Mouse (Mus musculus): ENCODE results near the gene Hebp1. TPM values are rescaled to one million over a fixed set of nuclear protein-coding genes. Genes with fewer than 3 reads are reported as not detected.

Gene Hebp1
- polyA plus RNA-seq, 1 experiment from 2014 or later = 9.6 TPM

GRCm38 (mm10) chr6:135193733-135194132 is 4.1 kb downstream of the Hebp1 start:
- Histone ChIP-seq H3K9me3 (ENCODE audit: control insufficient read depth, low read depth, low read length) (no peaks in the 10 kb centered on the region), H3K4me2 (replicated peaks; ENCODE audit: low read depth, low read length) (no peak overlapping the region), H3K27me3 (ENCODE audit: control insufficient read depth, insufficient read depth, low read length) (no peaks in the 10 kb centered on the region), H3K4me1 (ENCODE audit: control insufficient read depth, insufficient read depth, low read length) (no peaks in the 10 kb centered on the region; the same call in 1 of the 2 replicates), H3K27ac (ENCODE audit: low read length) (no peak overlapping the region), H3K9ac (replicated peaks; ENCODE audit: low read depth, low read length) (no peak overlapping the region), H3K36me3 (ENCODE audit: control insufficient read depth, insufficient read depth, low read length) (no peaks in the 10 kb centered on the region), H3K4me3 (ENCODE audit: low read depth, low read length) (no peak overlapping the region)
- ATAC-seq (ENCODE audit: insufficient number of reproducible peaks, insufficient read depth, low FRiP score, low read depth) = no peak
- WGBS = 48% methylated on average over 4 of the region's 4 CpGs

- no peak overlapping the region for H3K4me2 ChIP-seq (replicated peaks; ENCODE audit: low read depth, low read length)
- no peak overlapping the region for H3K27ac ChIP-seq (ENCODE audit: low read length)
- no peaks in the 10 kb centered on the region for H3K27me3 ChIP-seq (ENCODE audit: control insufficient read depth, insufficient read depth, low read length)
- ATAC-seq (ENCODE audit: insufficient number of reproducible peaks, insufficient read depth, low FRiP score, low read depth) = no peak
- no peak overlapping the region for H3K9ac ChIP-seq (replicated peaks; ENCODE audit: low read depth, low read length)
- H3K4me1 ChIP-seq (ENCODE audit: control insufficient read depth, insufficient read depth, low read length) = no peaks in the 10 kb centered on the region
- no peak overlapping the region for H3K4me3 ChIP-seq (ENCODE audit: low read depth, low read length)
- no peaks in the 10 kb centered on the region for H3K36me3 ChIP-seq (ENCODE audit: control insufficient read depth, insufficient read depth, low read length)
- WGBS = 78% methylated on average over 8 of the region's 8 CpGs
- no peaks in the 10 kb centered on the region for H3K9me3 ChIP-seq (ENCODE audit: control insufficient read depth, low read depth, low read length)
Observed at GRCm38 (mm10) chr6:135192993-135193392, 4.8 kb downstream of the Hebp1 start.

GRCm38 (mm10) chr6:135191906-135192305 is 5.9 kb downstream of the Hebp1 start:
- Histone ChIP-seq H3K36me3 (ENCODE audit: control insufficient read depth, insufficient read depth, low read length) (no peaks in the 10 kb centered on the region), H3K27me3 (ENCODE audit: control insufficient read depth, insufficient read depth, low read length) (no peaks in the 10 kb centered on the region), H3K9me3 (ENCODE audit: control insufficient read depth, low read depth, low read length) (no peaks in the 10 kb centered on the region), H3K4me3 (ENCODE audit: low read depth, low read length) (no peak overlapping the region), H3K4me1 (ENCODE audit: control insufficient read depth, insufficient read depth, low read length) (no peaks in the 10 kb centered on the region), H3K9ac (replicated peaks; ENCODE audit: low read depth, low read length) (no peak overlapping the region), H3K27ac (ENCODE audit: low read length) (no peak overlapping the region), H3K4me2 (replicated peaks; ENCODE audit: low read depth, low read length) (no peak overlapping the region)
- 74% methylated on average over 1 of the region's 1 CpGs for WGBS
- no peak for ATAC-seq (ENCODE audit: insufficient number of reproducible peaks, insufficient read depth, low FRiP score, low read depth)

- WGBS = 75% methylated on average over 6 of the region's 6 CpGs
- no peak overlapping the region for H3K9ac ChIP-seq (replicated peaks; ENCODE audit: low read depth, low read length)
- H3K27me3 ChIP-seq (ENCODE audit: control insufficient read depth, insufficient read depth, low read length) = no peaks in the 10 kb centered on the region
- no peaks in the 10 kb centered on the region for H3K36me3 ChIP-seq (ENCODE audit: control insufficient read depth, insufficient read depth, low read length)
- H3K4me2 ChIP-seq (replicated peaks; ENCODE audit: low read depth, low read length) = no peak overlapping the region
- no peaks in the 10 kb centered on the region for H3K4me1 ChIP-seq (ENCODE audit: control insufficient read depth, insufficient read depth, low read length)
- H3K27ac ChIP-seq (ENCODE audit: low read length) = no peak overlapping the region
- no peak for ATAC-seq (ENCODE audit: insufficient number of reproducible peaks, insufficient read depth, low FRiP score, low read depth)
- no peak overlapping the region for H3K4me3 ChIP-seq (ENCODE audit: low read depth, low read length)
- H3K9me3 ChIP-seq (ENCODE audit: control insufficient read depth, low read depth, low read length) = no peaks in the 10 kb centered on the region
Observed at GRCm38 (mm10) chr6:135190122-135190521, 7.7 kb downstream of the Hebp1 start.

- no peak overlapping the region for H3K4me3 ChIP-seq (ENCODE audit: low read depth, low read length)
- ATAC-seq (ENCODE audit: insufficient number of reproducible peaks, insufficient read depth, low FRiP score, low read depth) = no peak
- no peaks in the 10 kb centered on the region for H3K9me3 ChIP-seq (ENCODE audit: control insufficient read depth, low read depth, low read length)
- no peak overlapping the region for H3K27ac ChIP-seq (ENCODE audit: low read length)
- no peak overlapping the region for H3K9ac ChIP-seq (replicated peaks; ENCODE audit: low read depth, low read length)
- no peaks in the 10 kb centered on the region for H3K27me3 ChIP-seq (ENCODE audit: control insufficient read depth, insufficient read depth, low read length)
- WGBS = 59% methylated on average over 4 of the region's 4 CpGs
- H3K4me1 ChIP-seq (ENCODE audit: control insufficient read depth, insufficient read depth, low read length) = no peaks in the 10 kb centered on the region
- H3K4me2 ChIP-seq (replicated peaks; ENCODE audit: low read depth, low read length) = no peak overlapping the region
- H3K36me3 ChIP-seq (ENCODE audit: control insufficient read depth, insufficient read depth, low read length) = no peaks in the 10 kb centered on the region
Observed at GRCm38 (mm10) chr6:135188629-135189028, 9.2 kb downstream of the Hebp1 start.

GRCm38 (mm10) chr6:135187076-135187917 is 10.5 kb downstream of the Hebp1 start:
- Histone ChIP-seq H3K9ac (replicated peaks; ENCODE audit: low read depth, low read length) (no peak overlapping the region), H3K36me3 (ENCODE audit: control insufficient read depth, insufficient read depth, low read length) (no peaks in the 10 kb centered on the region), H3K27ac (ENCODE audit: low read length) (no peak overlapping the region), H3K4me1 (ENCODE audit: control insufficient read depth, insufficient read depth, low read length) (no peaks in the 10 kb centered on the region), H3K4me3 (ENCODE audit: low read depth, low read length) (no peak overlapping the region), H3K27me3 (ENCODE audit: control insufficient read depth, insufficient read depth, low read length) (no peaks in the 10 kb centered on the region), H3K4me2 (replicated peaks; ENCODE audit: low read depth, low read length) (no peak overlapping the region), H3K9me3 (ENCODE audit: control insufficient read depth, low read depth, low read length) (no peaks in the 10 kb centered on the region)
- ATAC-seq (ENCODE audit: insufficient number of reproducible peaks, insufficient read depth, low FRiP score, low read depth) = no peak
- WGBS = 46% methylated on average over 10 of the region's 10 CpGs

GRCm38 (mm10) chr6:135183961-135184360 is 13.9 kb downstream of the Hebp1 start:
- Histone ChIP-seq H3K4me1 (ENCODE audit: control insufficient read depth, insufficient read depth, low read length) (no peaks in the 10 kb centered on the region), H3K27ac (ENCODE audit: low read length) (no peak overlapping the region), H3K9me3 (ENCODE audit: control insufficient read depth, low read depth, low read length) (no peaks in the 10 kb centered on the region), H3K27me3 (ENCODE audit: control insufficient read depth, insufficient read depth, low read length) (no peaks in the 10 kb centered on the region), H3K9ac (replicated peaks; ENCODE audit: low read depth, low read length) (no peak overlapping the region), H3K36me3 (ENCODE audit: control insufficient read depth, insufficient read depth, low read length) (no peaks in the 10 kb centered on the region), H3K4me2 (replicated peaks; ENCODE audit: low read depth, low read length) (no peak overlapping the region), H3K4me3 (ENCODE audit: low read depth, low read length) (no peak overlapping the region)
- WGBS = 37% methylated on average over 8 of the region's 8 CpGs
- 0 out of 2 replicates have a peak, but pooled peaks have one; percentile 65 for ATAC-seq (ENCODE audit: insufficient number of reproducible peaks, insufficient read depth, low FRiP score, low read depth)

- 40% methylated on average over 5 of the region's 5 CpGs for WGBS
Observed at GRCm38 (mm10) chr6:135182925-135183324, 14.9 kb downstream of the Hebp1 start.

GRCm38 (mm10) chr6:135178599-135178998 is 19.2 kb downstream of the Hebp1 start:
- H3K4me3 ChIP-seq (ENCODE audit: low read depth, low read length) = no peak overlapping the region
- no peaks in the 10 kb centered on the region for H3K4me1 ChIP-seq (ENCODE audit: control insufficient read depth, insufficient read depth, low read length)
- H3K27me3 ChIP-seq (ENCODE audit: control insufficient read depth, insufficient read depth, low read length) = no peaks in the 10 kb centered on the region
- 40% methylated on average over 3 of the region's 3 CpGs for WGBS
- ATAC-seq (ENCODE audit: insufficient number of reproducible peaks, insufficient read depth, low FRiP score, low read depth) = no peak
- H3K4me2 ChIP-seq (replicated peaks; ENCODE audit: low read depth, low read length) = no peak overlapping the region
- H3K9ac ChIP-seq (replicated peaks; ENCODE audit: low read depth, low read length) = no peak overlapping the region
- no peaks in the 10 kb centered on the region for H3K9me3 ChIP-seq (ENCODE audit: control insufficient read depth, low read depth, low read length)
- H3K36me3 ChIP-seq (ENCODE audit: control insufficient read depth, insufficient read depth, low read length) = no peaks in the 10 kb centered on the region
- no peak overlapping the region for H3K27ac ChIP-seq (ENCODE audit: low read length)

More at GRCm38 (mm10) chr6:135182925-135183324, 14.9 kb downstream of the Hebp1 start:
- Histone ChIP-seq H3K9me3 (ENCODE audit: control insufficient read depth, low read depth, low read length) (no peaks in the 10 kb centered on the region), H3K27ac (ENCODE audit: low read length) (no peak overlapping the region), H3K4me1 (ENCODE audit: control insufficient read depth, insufficient read depth, low read length) (no peaks in the 10 kb centered on the region), H3K4me2 (replicated peaks; ENCODE audit: low read depth, low read length) (no peak overlapping the region), H3K27me3 (ENCODE audit: control insufficient read depth, insufficient read depth, low read length) (no peaks in the 10 kb centered on the region), H3K36me3 (ENCODE audit: control insufficient read depth, insufficient read depth, low read length) (no peaks in the 10 kb centered on the region), H3K4me3 (ENCODE audit: low read depth, low read length) (no peak overlapping the region), H3K9ac (replicated peaks; ENCODE audit: low read depth, low read length) (no peak overlapping the region)
- ATAC-seq (ENCODE audit: insufficient number of reproducible peaks, insufficient read depth, low FRiP score, low read depth) = no peak
